Mouse (Mus musculus) liver, postnatal 0 days (tissue): ENCODE data around the gene Scamp4. TPM values are rescaled to one million over a fixed set of nuclear protein-coding genes. Genes with fewer than 3 reads are reported as not detected.

Experiments
- ATAC-seq: fragments of 200-750 bp; cut with Nextera tagmentation; 2 replicates; pipeline ENCODE4 v1.8.0; 2017; ENCODE audit warnings: mild to moderate bottlenecking, moderate library complexity
- DNase-seq: peaks from one replicate; pipeline ENCODE4 v3.0.0-alpha.2; 2016
- H3K27ac ChIP-seq: fragments of 300-500 bp; sonication (generic); 2 replicates; pipeline ENCODE4 v1.5.1; 2014; ENCODE audit warnings: antibody characterized with exemption, moderate library complexity, mild to moderate bottlenecking, low read depth
- H3K27me3 ChIP-seq: fragments of 300-500 bp; sonication (generic); 2 replicates; pipeline ENCODE4 v1.6.1; 2014; ENCODE audit warnings: low read length, control low read depth, mixed read lengths; ENCODE audit not compliant: insufficient read depth
- H3K36me3 ChIP-seq: fragments of 300-500 bp; sonication (generic); replicated peaks from 2 replicates; pipeline ENCODE4 v1.6.1; 2014; ENCODE audit warnings: mild to moderate bottlenecking, control low read depth, low read length, moderate library complexity, mixed read lengths; ENCODE audit not compliant: insufficient read depth
- H3K4me1 ChIP-seq: fragments of 300-500 bp; sonication (generic); 2 replicates; pipeline ENCODE4 v1.6.1; 2014; ENCODE audit warnings: antibody characterized with exemption, mild to moderate bottlenecking, control low read depth; ENCODE audit not compliant: insufficient read depth
- H3K4me2 ChIP-seq: fragments of 300-500 bp; sonication (generic); 2 replicates; pipeline ENCODE4 v1.6.1; 2014; ENCODE audit warnings: low read depth, mild to moderate bottlenecking, low read length, moderate library complexity, mixed read lengths
- H3K4me3 ChIP-seq: fragments of 300-500 bp; sonication (generic); 2 replicates; pipeline ENCODE4 v1.5.1; 2014; ENCODE audit warnings: low read depth, low read length
- H3K9ac ChIP-seq: fragments of 300-500 bp; sonication (generic); replicated peaks from 2 replicates; pipeline ENCODE4 v1.6.1; 2014; ENCODE audit warnings: mild to moderate bottlenecking, moderate library complexity
- H3K9me3 ChIP-seq: fragments of 300-500 bp; sonication (generic); 2 replicates; pipeline ENCODE4 v1.6.1; 2016; ENCODE audit warnings: mild to moderate bottlenecking, control low read depth, low read length, mixed read lengths
- CTCF ChIP-seq: sonication (generic); IDR thresholded peaks from 2 replicates; pipeline ENCODE4 v1.5.1; 2016; ENCODE audit warnings: antibody characterized with exemption, low read depth
- EP300 ChIP-seq: IDR thresholded peaks from 2 replicates; pipeline ENCODE4 v1.6.1; 2016; ENCODE audit warnings: antibody characterized with exemption, low read depth, mild to moderate bottlenecking
- WGBS: fragments of 180-500 bp; shearing (Covaris S2); extraction: QIAGEN DNeasy Blood & Tissue Kit; methylation state at CpG from one replicate; pipeline ENCODE4 v1.1.7; 2014; ENCODE audit not compliant: insufficient replicate concordance; 5-methylcytosine and 5-hydroxymethylcytosine counted together
- polyA plus RNA-seq: library from polyadenylated mRNA; unstranded; fragments of >200 nt; fragmentation: Nextera tagmentation; extraction: Ambion mirVana; gene quantifications from 2 replicates; pipeline ENCODE4 v1.2.1, GENCODE M21; 2015

Gene Scamp4
- polyA plus RNA-seq, 1 experiment from 2014 or later = 29.2 TPM

DNA sequence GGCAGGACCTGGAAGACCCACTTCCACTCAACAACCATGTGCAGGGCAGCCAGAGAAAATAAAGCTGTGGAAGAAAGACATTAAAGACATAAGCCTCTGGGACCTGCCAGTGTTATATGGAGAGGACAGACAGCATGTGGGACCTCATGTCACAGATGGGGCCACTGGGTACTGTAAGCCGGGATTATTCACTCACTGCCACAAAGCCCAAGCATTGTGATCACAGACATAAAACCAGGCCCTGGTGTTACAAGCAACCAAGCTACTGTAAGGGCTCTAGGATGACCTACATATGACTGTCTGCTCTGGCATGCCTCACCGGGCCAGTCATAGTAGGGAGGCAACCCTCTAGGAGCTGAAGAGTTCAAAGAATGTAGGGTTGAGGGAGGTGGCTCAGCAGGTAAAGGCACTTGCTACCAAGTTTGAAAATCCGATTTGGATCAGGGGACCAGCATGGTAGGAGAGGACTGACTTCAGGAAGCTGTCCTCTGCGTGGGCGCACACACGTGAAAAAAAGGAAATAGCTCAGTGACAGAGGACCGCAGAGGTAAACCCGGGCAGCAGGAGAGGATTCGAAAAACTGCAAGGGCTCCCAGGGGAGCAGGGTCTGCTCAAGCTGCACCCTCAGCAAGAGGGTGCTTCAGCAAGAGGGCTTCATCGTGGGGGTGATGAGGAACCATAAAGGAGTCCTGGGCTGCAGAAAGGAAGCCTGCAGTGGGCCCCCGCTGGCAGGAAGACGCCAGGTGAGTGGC is 13.4 kb upstream of the Scamp4 start:
- peak overlapping the region; percentile 84 for H3K27ac ChIP-seq
- DNase-seq (no peak), ATAC-seq (no peak)
- no peaks in the 10 kb centered on the region for H3K9me3 ChIP-seq
- WGBS = 5% methylated on average over 12 of the region's 12 CpGs
- peaks cover 40% of the 10 kb centered on the region for H3K4me1 ChIP-seq
- H3K27me3 ChIP-seq = no peaks in the 10 kb centered on the region
- peak overlapping the region; percentile 93 for H3K4me3 ChIP-seq
- H3K36me3 ChIP-seq = peaks cover under 1% of the 10 kb centered on the region
- H3K9ac ChIP-seq = peak overlapping the region; percentile 97
- peak overlapping the region; percentile 96 for H3K4me2 ChIP-seq
- TF ChIP-seq CTCF = no peak

DNA sequence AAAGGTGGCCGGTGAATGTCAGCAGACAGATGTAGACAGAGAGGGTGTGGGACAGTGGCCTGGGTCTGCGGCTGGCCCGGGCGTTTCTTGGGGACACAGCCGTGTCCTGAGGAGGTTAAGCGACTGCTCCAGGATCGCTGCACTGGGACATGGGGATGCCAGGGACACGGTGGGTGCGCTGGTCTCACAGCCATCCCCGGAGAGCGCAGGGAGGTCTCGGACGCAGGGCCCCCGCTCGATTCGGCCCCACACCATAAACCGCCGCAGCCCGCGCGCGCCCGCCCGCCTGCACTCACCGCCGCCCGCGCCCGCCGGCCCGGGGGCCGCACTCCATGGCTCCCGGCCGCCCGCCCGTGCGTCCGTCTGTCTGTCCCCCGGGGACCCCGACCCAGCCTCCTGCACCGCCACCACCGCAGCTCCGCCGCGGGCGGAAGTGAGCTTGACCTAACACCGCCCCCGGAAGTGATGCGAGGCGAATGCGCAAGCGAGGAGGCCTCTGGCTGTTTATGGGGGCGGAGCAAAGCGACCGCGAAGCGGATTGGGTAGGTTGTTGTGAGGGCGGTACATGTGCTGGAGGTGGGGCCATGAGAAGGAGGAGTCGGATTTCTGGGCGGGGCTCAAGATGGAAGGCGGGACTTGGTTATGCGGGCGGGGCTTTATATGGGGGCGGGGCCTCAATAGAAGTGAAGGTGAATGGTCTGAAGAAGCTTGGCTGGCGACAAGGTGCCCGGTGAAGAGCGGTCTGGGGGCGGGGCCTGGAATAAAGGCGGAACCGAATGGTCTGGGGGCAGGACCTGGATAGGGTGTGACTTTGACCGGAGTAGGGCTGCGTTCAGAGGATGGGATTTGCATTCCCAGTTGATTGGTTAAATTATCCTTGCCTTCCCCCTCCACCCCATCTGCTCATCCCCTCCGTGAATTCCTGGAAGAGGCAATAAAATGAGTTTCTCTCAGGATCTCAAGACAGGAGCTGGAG is 12.5 kb upstream of the Scamp4 start, which contains the start of gene Abhd17a:
Abhd17a (minus strand) TSS at position 463 of the 976 bp plus-strand sequence.
- TF ChIP-seq CTCF (no peak), EP300 (0 out of 2 replicates have a peak, but pooled peaks have one; percentile 48)
- ATAC-seq = peak; percentile 97
- H3K36me3 ChIP-seq = no peaks in the 10 kb centered on the region; the same call in none of the 2 replicates
- no peaks in the 10 kb centered on the region for H3K9me3 ChIP-seq
- under 1% methylated on average over 57 of the region's 73 CpGs for WGBS
- H3K9ac ChIP-seq = peak within 1 kb of the TSS; percentile 97
- peak within 1 kb of the TSS; percentile 96 for H3K4me2 ChIP-seq
- DNase-seq = peak; percentile 99
- H3K4me3 ChIP-seq = peak within 1 kb of the TSS; percentile 93
- peaks cover 33% of the 10 kb centered on the region for H3K4me1 ChIP-seq
- H3K27ac ChIP-seq = peak within 1 kb of the TSS; percentile 84
- H3K27me3 ChIP-seq = no peaks in the 10 kb centered on the region

DNA sequence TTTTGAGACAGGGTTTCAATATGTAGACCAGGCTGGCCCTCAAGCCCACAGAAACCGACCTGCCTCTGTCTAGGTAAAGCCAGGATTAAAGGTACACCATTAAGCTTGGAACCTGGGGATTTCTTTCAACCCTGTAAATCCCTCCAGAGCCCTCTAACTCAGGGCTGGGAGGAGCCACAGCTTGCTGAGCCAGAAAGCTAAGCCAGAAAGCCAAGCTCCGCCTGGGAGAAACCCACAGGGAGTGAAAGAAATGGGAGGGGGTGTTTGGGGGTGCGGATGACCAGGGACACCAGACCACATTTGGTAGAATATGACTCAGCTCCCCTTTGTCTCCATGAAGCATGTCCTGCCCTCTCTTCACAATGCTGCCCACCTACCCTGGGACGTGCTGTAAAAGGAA is 6.4 kb upstream of the Scamp4 start:
- H3K36me3 ChIP-seq = no peaks in the 10 kb centered on the region
- no peaks in the 10 kb centered on the region for H3K27me3 ChIP-seq
- DNase-seq (no peak), ATAC-seq (no peak)
- H3K4me2 ChIP-seq = no peak overlapping the region
- 56% methylated on average over 4 of the region's 4 CpGs for WGBS
- H3K27ac ChIP-seq = no peak overlapping the region
- peaks cover 7% of the 10 kb centered on the region; the same call in 1 of the 2 replicates for H3K4me1 ChIP-seq
- H3K9me3 ChIP-seq = no peaks in the 10 kb centered on the region
- no peak overlapping the region for H3K4me3 ChIP-seq
- H3K9ac ChIP-seq = no peak overlapping the region
- TF ChIP-seq EP300 = no peak
- TF ChIP-seq CTCF = no peak

DNA sequence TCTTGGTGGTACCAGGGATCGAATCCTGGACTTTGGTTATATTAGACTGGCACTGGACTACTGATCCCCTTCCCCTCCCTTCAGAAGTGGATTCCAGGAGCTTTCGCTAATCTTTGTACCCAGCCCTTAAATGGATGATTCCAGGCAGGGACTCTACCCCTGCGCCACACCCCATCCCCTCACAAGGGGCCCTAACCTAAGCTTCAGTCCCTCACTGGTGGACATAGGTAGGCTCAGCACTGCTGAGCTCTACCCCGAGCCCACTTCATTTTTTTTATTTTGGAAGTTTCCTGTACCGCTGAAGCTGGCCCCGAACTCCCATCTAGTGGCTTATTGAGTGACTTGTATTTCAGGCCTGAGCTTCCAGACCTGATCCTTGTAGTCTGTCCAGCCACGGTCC is 692 bp downstream of the Scamp4 start:
- H3K27me3 ChIP-seq = no peaks in the 10 kb centered on the region
- WGBS = 16% methylated on average over 7 of the region's 7 CpGs
- ATAC-seq (no peak; the same call in 1 of the 2 replicates), DNase-seq (no peak)
- H3K4me1 ChIP-seq = peaks cover 38% of the 10 kb centered on the region
- peaks cover 22% of the 10 kb centered on the region for H3K36me3 ChIP-seq
- H3K9me3 ChIP-seq = no peaks in the 10 kb centered on the region
- H3K4me2 ChIP-seq = peak overlapping the region; percentile 84
- peak overlapping the region; percentile 65 for H3K9ac ChIP-seq
- H3K27ac ChIP-seq = peak overlapping the region; percentile 92
- TF ChIP-seq CTCF (no peak), EP300 (no peak)
- peak overlapping the region; percentile 87 for H3K4me3 ChIP-seq

DNA sequence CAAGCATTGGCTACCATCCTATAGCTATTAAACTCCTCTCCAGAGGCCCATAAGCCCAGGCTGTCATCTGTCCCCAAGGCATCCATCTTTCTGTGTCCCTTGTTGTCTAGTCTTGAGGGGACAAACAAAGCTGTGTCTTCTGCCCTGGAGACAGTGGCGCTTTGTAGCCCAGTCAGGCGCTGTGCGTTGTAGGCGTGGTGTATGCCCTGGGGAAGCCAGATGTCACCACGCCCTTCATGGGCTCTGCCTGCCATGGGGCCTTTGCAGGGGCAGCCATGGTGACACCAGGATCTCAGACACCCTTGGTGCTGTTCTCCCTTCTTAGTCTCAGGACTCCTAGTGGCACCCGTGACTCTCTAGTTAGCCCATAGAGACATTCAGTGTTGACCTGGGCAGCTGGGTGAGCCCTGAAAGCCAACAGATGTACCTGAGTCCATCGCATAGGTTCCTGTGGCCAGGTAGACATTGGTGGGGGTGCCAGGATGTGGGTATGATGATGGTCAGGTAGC is 1.4 kb downstream of the Scamp4 start:
- TF ChIP-seq EP300 (no peak), CTCF (0 out of 2 replicates have a peak, but pooled peaks have one; percentile 11)
- WGBS = 56% methylated on average over 7 of the region's 7 CpGs
- DNase-seq (peak; percentile 80), ATAC-seq (peak; percentile 40)
- peaks cover 29% of the 10 kb centered on the region for H3K36me3 ChIP-seq
- H3K27ac ChIP-seq = peak overlapping the region; percentile 92
- H3K4me1 ChIP-seq = peaks cover 35% of the 10 kb centered on the region
- H3K4me3 ChIP-seq = peak overlapping the region; percentile 87
- no peaks in the 10 kb centered on the region for H3K9me3 ChIP-seq
- H3K9ac ChIP-seq = peak overlapping the region; percentile 65
- H3K4me2 ChIP-seq = peak overlapping the region; percentile 84
- no peaks in the 10 kb centered on the region for H3K27me3 ChIP-seq
